Mouse (Mus musculus): ENCODE data around the gene Oard1.
A peak's percentile ranks its signal among the peaks of the same experiment; 100 is the strongest.

Gene Oard1

GRCm38 (mm10) chr17:48409380-48410298 lies at the start of gene Oard1, which contains the start of gene Nfya:
TSS of gene Oard1 (plus strand) at chr17:48410014.
TSS of gene Nfya (minus strand) at chr17:48409906.
- DNase-seq (ENCODE audit: low read depth) = peak; percentile 100

GRCm38 (mm10) chr17:48360462-48360861 lies 49.4 kb upstream of the Oard1 start:
- DNase-seq (ENCODE audit: low read depth) = no peak

GRCm38 (mm10) chr17:48362346-48362745 lies 47.5 kb upstream of the Oard1 start:
- no peak for DNase-seq (ENCODE audit: low read depth)

GRCm38 (mm10) chr17:48362966-48363365 lies 46.8 kb upstream of the Oard1 start:
- DNase-seq (ENCODE audit: low read depth) = no peak

GRCm38 (mm10) chr17:48363421-48363965 lies 46.3 kb upstream of the Oard1 start:
- no peak for DNase-seq (ENCODE audit: low read depth)

- DNase-seq (ENCODE audit: low read depth) = no peak
Measured at GRCm38 (mm10) chr17:48365511-48366155, 44.2 kb upstream of the Oard1 start.

- DNase-seq (ENCODE audit: low read depth) = no peak
Measured at GRCm38 (mm10) chr17:48366806-48367205, 43.0 kb upstream of the Oard1 start.

- DNase-seq (ENCODE audit: low read depth) = no peak
Measured at GRCm38 (mm10) chr17:48371621-48372020, 38.2 kb upstream of the Oard1 start.

- DNase-seq (ENCODE audit: low read depth) = no peak
Measured at GRCm38 (mm10) chr17:48372987-48373386, 36.8 kb upstream of the Oard1 start.

- no peak for DNase-seq (ENCODE audit: low read depth)
Measured at GRCm38 (mm10) chr17:48376102-48376501, 33.7 kb upstream of the Oard1 start.

- DNase-seq (ENCODE audit: low read depth) = no peak
Measured at GRCm38 (mm10) chr17:48379050-48379449, 30.8 kb upstream of the Oard1 start.

GRCm38 (mm10) chr17:48385786-48386461 lies 23.9 kb upstream of the Oard1 start:
- DNase-seq (ENCODE audit: low read depth) = no peak

GRCm38 (mm10) chr17:48388666-48389065 lies 21.1 kb upstream of the Oard1 start:
- DNase-seq (ENCODE audit: low read depth) = no peak

- no peak for DNase-seq (ENCODE audit: low read depth)
Measured at GRCm38 (mm10) chr17:48389442-48389841, 20.4 kb upstream of the Oard1 start.

GRCm38 (mm10) chr17:48391446-48391845 lies 18.4 kb upstream of the Oard1 start:
- no peak for DNase-seq (ENCODE audit: low read depth)

GRCm38 (mm10) chr17:48392616-48393015 lies 17.2 kb upstream of the Oard1 start:
- no peak for DNase-seq (ENCODE audit: low read depth)

- no peak for DNase-seq (ENCODE audit: low read depth)
Measured at GRCm38 (mm10) chr17:48401710-48402109, 8.1 kb upstream of the Oard1 start.

GRCm38 (mm10) chr17:48402751-48403150 lies 7.1 kb upstream of the Oard1 start:
- DNase-seq (ENCODE audit: low read depth) = no peak

- DNase-seq (ENCODE audit: low read depth) = no peak
Measured at GRCm38 (mm10) chr17:48403848-48404247, 6.0 kb upstream of the Oard1 start.

- DNase-seq (ENCODE audit: low read depth) = no peak
Measured at GRCm38 (mm10) chr17:48404706-48405105, 5.1 kb upstream of the Oard1 start.

- no peak for DNase-seq (ENCODE audit: low read depth)
Measured at GRCm38 (mm10) chr17:48407154-48407553, 2.7 kb upstream of the Oard1 start.

GRCm38 (mm10) chr17:48407910-48408525 lies 1.8 kb upstream of the Oard1 start:
- no peak for DNase-seq (ENCODE audit: low read depth)
